Mouse (Mus musculus): Measurements from ENCODE around the gene Msto1. TPM values are rescaled to one million over a fixed set of nuclear protein-coding genes. Genes with fewer than 3 reads are reported as not detected.

Gene Msto1
- 15.6 and 19.0 TPM in 2 replicates for polyA plus RNA-seq (2012; rRNA removed)

DNA sequence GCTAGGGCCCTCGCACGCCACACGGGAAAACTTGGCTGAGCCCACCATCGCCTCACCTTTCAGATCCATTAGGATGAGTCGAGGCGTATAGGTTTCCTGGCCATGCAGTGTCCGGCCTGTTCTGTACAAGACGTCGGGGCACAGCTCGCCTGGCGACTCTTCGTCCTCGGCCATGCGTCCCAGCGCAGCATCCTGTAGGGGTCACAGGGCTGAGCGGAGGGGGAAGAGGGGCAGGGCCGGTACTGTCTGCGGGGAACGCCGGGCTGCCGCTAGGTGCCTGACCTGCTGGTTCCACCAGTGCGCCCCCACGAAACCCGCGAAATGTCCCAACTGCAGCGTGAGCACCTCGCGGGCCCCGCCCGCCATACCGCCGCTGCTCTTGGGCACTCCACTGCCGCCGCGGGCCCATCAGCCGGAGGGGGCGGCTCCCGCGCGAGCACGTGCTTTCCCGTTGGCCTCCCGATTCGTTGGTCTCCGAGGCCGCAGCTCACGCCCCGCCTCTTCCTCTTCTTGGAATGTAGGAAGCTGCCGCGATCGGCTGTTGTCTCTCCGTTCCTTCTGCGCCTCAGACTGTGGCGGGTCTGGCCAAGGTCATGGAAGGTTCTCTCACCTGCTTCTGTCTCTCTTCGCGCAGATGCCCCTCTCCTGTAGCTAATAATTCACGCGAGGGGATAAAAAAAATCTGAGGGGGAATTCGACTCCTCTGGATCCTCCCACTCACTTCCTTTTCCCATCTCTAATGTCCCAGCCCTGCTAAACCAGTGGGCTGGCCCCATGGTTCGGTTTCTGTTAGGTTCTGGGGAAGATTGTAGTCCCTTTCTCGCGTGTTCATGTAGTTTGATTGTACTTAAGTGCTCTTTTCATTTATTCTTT is at the start of gene Msto1:
Gene Msto1 (minus strand): TSS at position 489 of the 873 bp plus-strand sequence.

DNA sequence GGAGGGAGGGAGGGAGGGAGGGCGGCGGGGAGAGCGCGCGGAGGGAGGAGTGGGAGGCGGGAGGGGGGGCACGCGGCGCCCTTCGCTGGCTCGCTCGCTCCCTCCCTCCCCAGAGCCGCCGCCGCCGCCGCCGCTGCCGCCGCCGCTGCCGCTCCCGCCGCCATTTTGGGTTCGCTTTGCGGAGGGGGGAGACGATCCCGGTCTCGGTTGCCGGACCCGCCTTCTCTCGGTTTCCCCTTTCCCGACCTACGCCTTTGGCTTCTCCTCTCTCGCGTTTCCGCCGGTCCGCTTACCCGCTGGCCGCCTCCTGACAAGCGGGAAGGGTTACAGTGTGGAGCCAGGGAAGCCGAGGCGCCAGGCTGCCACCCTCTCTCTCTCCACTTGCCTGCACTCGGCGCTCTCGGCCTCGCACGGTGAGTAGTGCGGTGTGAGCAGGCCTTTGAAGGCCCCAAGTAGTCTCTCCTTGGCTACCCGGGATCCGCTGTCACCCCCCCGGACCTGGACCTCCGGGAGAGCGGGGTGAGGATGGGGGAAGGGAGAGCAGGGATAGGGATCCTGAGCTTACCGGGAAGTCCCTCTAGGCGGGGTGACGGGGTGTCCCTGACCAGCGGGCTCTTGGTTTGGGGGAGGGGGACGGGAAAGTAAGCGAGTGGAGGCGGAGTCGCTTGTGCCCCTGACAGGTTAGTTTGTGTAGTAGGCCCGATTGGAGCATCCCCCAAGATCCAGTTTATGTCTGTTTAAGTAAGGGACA is 37.0 kb upstream of the Msto1 start, which contains the start of the genes Ash1l and Dap3:
Gene Ash1l (plus strand): TSS at position 47 of the 751 bp plus-strand sequence.
Gene Dap3 (minus strand): TSS at position 606 of the 751 bp plus-strand sequence.

Other genes with a start within 250 kb of the Msto1 start
- 30.1 and 31.0 TPM in 2 replicates for gene Khdc4, start 228.2 kb downstream of the Msto1 start, polyA plus RNA-seq (2012; rRNA removed)
- 22.9 and 28.9 TPM in 2 replicates for gene Rit1, start 197.2 kb downstream of the Msto1 start, polyA plus RNA-seq (2012; rRNA removed)
- 2.0 and 2.1 TPM in 2 replicates for gene Syt11, start 138.8 kb downstream of the Msto1 start, polyA plus RNA-seq (2012; rRNA removed)
- gene Gon4l, start 78.8 kb downstream of the Msto1 start, polyA plus RNA-seq (2012; rRNA removed) = 4.5 and 5.0 TPM in 2 replicates
- 0.99 and 1.7 TPM in 2 replicates for gene Ash1l, start 36.6 kb upstream of the Msto1 start, polyA plus RNA-seq (2012; rRNA removed)
- gene Dap3, start 37.2 kb upstream of the Msto1 start, polyA plus RNA-seq (2012; rRNA removed) = 8.3 and 12.4 TPM in 2 replicates
- 33.5 and 43.6 TPM in 2 replicates for gene Rusc1, start 179.3 kb upstream of the Msto1 start, polyA plus RNA-seq (2012; rRNA removed)
- not detected in 2 replicates for gene Gm43738, start 187.1 kb upstream of the Msto1 start, polyA plus RNA-seq (2012; rRNA removed)
- 111 and 125 TPM in 2 replicates for gene Fdps, start 188.0 kb upstream of the Msto1 start, polyA plus RNA-seq (2012; rRNA removed)
- gene Pklr, start 222.1 kb upstream of the Msto1 start, polyA plus RNA-seq (2012; rRNA removed) = 52.9 and 76.0 TPM in 2 replicates
- 0.65 and 1.1 TPM in 2 replicates for gene Hcn3, start 246.2 kb upstream of the Msto1 start, polyA plus RNA-seq (2012; rRNA removed)

Measured in stomach, adult 2 months (tissue).